Mouse (Mus musculus): ENCODE results near the gene Unc5c.

Unc5c gene

GRCm38 (mm10) chr3:141465104-141465705 lies at the start of gene Unc5c:
Gene Unc5c (plus strand): TSS chr3:141465216.
- DNase-seq (ENCODE audit: low spot score in 2 of 2): peak; percentile 83 to 85

- DNase-seq (ENCODE audit: low spot score in 2 of 2): no peak
Measured at GRCm38 (mm10) chr3:141457475-141457874, 7.5 kb upstream of the Unc5c start.

DNA sequence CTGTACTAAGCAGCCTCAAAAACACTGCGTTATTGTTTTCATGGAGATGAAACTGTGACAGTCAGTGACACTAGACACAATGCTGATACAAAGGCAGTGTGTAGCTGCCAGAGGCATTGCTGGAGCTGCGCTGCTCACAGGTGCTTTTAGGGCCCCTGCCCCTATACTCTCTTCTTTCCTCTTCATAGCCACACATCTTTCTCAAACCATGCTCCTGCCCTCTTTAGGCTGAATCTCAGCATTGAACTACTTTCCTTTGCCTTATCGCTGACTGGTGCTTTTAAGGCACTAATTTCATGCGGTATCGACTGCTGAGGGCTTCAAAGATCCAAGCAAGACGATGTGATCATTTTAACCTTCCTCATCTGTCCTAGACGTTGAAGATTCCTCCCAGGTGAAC lies 2.5 kb upstream of the Unc5c start:
- peak; percentile 30 to 50 for DNase-seq (ENCODE audit: low spot score in 2 of 2)

- DNase-seq (ENCODE audit: low spot score in 2 of 2): peak; percentile 72 to 79
Measured at GRCm38 (mm10) chr3:141464691-141465103, 319 bp upstream of the Unc5c start.

DNA sequence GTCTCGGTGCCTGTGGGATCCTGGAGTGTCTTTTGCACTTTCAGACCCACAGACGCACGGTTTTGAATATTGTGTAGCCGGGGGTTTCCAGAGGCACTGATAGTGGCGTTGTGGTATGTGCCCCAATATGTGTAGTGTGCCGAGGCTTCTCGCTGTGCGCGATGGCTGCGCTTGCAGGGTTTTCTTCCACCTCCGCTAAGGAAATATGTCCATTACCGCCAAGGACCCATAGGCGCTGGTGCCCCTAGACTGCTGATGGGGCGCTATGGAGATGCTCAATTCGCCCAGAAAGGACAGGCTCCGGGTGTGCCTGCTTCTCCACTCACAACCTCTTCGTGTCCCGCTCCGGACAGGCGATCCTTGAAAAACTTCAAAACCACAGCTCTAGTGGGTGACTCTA lies 1.0 kb downstream of the Unc5c start:
- peak; percentile 63 for DNase-seq (ENCODE audit: low spot score in 2 of 2)

GRCm38 (mm10) chr3:141466727-141467335 lies 1.8 kb downstream of the Unc5c start:
- DNase-seq (ENCODE audit: low spot score in 2 of 2): peak in 1 of 2 experiments; percentile 15

DNA sequence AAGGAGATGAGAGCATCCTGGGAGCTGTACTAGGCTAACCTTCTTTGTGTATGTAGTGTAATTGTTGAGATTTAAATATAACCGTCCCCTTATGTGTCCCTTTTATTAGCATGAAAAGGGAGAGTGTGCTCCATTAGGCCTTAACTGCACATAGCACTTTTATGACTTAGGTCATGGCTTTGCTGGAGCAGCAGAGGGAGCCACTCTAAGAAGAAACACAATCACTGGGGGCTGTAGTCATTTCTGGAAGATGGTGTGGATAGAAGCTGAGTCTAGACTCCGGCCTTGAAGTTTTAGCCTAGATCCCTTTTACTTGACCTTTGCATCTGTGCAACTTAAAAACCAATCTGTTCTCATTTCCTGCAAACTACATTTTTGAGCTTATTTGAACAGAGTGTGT lies 4.3 kb downstream of the Unc5c start:
- no peak for DNase-seq (ENCODE audit: low spot score in 2 of 2)

- no peak for DNase-seq (ENCODE audit: low spot score in 2 of 2)
Measured at GRCm38 (mm10) chr3:141473205-141473604, 8.2 kb downstream of the Unc5c start.

- DNase-seq (ENCODE audit: low spot score in 2 of 2): no peak
Measured at GRCm38 (mm10) chr3:141475389-141475788, 10.4 kb downstream of the Unc5c start.

GRCm38 (mm10) chr3:141475919-141476318 lies 10.9 kb downstream of the Unc5c start:
- no peak for DNase-seq (ENCODE audit: low spot score in 2 of 2)

DNA sequence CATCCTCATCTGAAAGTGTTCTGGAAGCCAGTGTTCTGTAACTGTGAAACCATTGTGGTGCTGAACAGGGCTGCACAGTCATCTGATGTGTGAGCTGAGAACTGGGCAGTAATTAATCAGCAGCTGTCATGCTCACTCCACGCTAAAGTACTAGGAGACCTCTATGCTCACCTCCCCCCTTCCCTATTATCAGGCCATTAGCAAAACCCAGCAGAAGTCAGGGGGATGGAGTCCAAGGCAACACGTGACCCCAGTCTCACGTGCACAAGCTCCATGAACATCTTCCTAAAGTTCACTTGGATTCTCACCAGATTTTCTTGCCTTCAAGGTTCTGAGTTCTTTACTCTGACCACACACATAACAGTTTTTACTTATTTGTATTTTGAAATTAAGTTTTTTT lies 11.7 kb downstream of the Unc5c start:
- no peak for DNase-seq (ENCODE audit: low spot score in 2 of 2)

GRCm38 (mm10) chr3:141482465-141482864 lies 17.4 kb downstream of the Unc5c start:
- no peak for DNase-seq (ENCODE audit: low spot score in 2 of 2)

DNA sequence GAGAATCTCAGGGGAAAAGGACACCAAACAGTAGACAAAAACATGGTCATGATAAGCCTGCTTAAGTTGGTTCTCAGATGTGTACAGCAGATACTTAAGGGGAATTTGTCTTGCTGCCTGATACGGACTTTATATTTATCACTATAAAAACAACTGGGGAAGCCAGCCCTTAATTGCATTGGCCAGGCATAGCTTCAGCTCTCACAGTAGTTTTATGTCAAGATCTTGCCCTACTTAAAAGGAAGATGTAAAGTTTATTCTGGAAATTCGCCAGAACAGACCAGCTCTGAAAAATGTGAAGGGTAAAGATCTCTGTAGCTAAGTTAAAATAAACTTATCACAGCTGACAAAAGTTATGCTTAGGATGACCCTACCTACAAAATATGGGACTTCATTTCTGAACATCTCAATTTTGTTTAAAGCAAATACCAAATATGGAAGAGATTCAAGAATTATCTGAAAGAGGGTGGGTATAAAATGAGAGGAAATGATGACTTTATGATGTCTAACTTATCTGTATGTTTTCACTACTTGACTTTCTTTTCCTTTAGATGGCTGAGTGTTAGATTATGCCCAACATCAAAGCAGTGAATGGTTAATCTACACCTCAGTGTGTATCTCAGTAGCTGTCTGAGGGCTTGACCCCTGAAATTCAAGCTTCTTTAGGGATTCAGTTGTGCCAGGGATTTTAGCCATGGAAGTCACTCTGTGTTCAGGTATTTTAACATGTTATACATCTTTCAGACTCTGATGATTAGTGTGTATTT lies 18.8 kb downstream of the Unc5c start:
- no peak for DNase-seq (ENCODE audit: low spot score in 2 of 2)

DNA sequence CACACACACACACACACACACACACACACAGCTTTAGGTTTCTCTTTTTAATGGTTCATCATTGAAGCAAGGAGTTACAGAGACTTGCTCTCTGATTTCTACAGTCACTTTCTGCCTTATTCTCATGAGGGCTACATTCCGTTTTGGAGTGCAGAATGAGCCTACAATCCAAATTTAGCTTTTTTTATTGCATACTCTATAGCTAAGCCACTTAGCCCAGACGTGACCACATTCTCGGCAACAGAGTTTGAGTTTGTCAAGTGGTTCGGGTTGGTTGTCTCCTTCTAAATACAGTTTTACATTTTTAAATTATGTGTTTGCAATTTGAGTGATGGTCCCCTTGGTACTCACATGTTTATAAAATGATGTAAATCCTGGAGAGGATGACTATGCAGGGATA lies 20.2 kb downstream of the Unc5c start:
- no peak for DNase-seq (ENCODE audit: low spot score in 2 of 2)

- no peak for DNase-seq (ENCODE audit: low spot score in 2 of 2)
Measured at GRCm38 (mm10) chr3:141490647-141491046, 25.6 kb downstream of the Unc5c start.

GRCm38 (mm10) chr3:141491272-141491950 lies 26.4 kb downstream of the Unc5c start:
- no peak for DNase-seq (ENCODE audit: low spot score in 2 of 2)

- no peak for DNase-seq (ENCODE audit: low spot score in 2 of 2)
Measured at GRCm38 (mm10) chr3:141491951-141492310, 26.9 kb downstream of the Unc5c start.

DNA sequence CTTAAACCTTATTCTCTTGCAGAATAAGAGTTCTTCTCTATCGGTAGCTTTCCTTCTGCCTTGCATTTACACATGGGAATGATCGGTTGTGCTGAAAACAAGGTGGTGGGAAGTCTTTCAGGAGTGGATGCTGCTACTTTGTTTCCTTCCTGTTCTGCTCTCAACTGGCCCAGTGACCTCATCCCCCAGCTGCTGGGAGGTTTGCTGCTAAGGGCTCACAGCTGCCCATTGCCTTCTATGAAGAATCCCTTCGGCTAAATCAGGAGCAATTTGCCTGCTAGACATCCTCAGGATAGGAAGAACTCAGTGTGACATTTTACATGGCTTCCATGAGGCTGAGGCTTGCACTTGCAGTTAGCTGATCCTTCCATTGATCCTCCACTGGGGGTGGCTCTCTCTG lies 28.0 kb downstream of the Unc5c start:
- no peak for DNase-seq (ENCODE audit: low spot score in 2 of 2)

- DNase-seq (ENCODE audit: low spot score in 2 of 2): no peak
Measured at GRCm38 (mm10) chr3:141498348-141499056, 33.5 kb downstream of the Unc5c start.

- DNase-seq (ENCODE audit: low spot score in 2 of 2): no peak
Measured at GRCm38 (mm10) chr3:141501845-141502505, 37.0 kb downstream of the Unc5c start.

- no peak for DNase-seq (ENCODE audit: low spot score in 2 of 2)
Measured at GRCm38 (mm10) chr3:141503331-141503730, 38.3 kb downstream of the Unc5c start.

Measured in frontal cortex, postnatal 36 days (tissue).